Comparison of ENCODE assay signal across 24 mouse cellular contexts in genomic region chr1:177429067-177429466, GRCm38 (mm10).
"Had no signal": no experiment of that assay in that cellular context is flagged by ENCODE, and none has a peak within 500 bp of the region (broad histone marks: within the 10 kb centered on the region; RNA-seq: fewer than 3 reads in every experiment).

No protein-coding gene starts in this region.

- H3K9me3 ChIP-seq: limb, embryonic 12.5 days; limb, embryonic 15.5 days; megakaryocyte, embryonic 14.5 days; midbrain, embryonic 10.5 days; midbrain, embryonic 13.5 days; neural tube, embryonic 13.5 days; stomach, embryonic 15.5 days had no signal

- DNase-seq: kidney, adult 18-20 months; kidney, adult 9 months; kidney, postnatal 14 days; kidney, postnatal 4 days; left cerebral cortex, postnatal 4 days; liver, postnatal 0 days; lung, embryonic 14.5 days; lung, postnatal 36 days; retina, postnatal 1 day; right cerebral cortex, postnatal 25 days; spleen, adult 18-20 months; thymus, postnatal 25 days had no signal

- H3K27ac ChIP-seq: limb, embryonic 12.5 days; limb, embryonic 15.5 days; liver, embryonic 14.5 days; midbrain, embryonic 10.5 days; midbrain, embryonic 13.5 days; neural tube, embryonic 13.5 days; stomach, embryonic 15.5 days had no signal

- H3K36me3 ChIP-seq: limb, embryonic 12.5 days; limb, embryonic 15.5 days; midbrain, embryonic 10.5 days; midbrain, embryonic 13.5 days; neural tube, embryonic 13.5 days; stomach, embryonic 15.5 days had no signal

- H3K9ac ChIP-seq: limb, embryonic 12.5 days; limb, embryonic 15.5 days; liver, embryonic 14.5 days; liver, postnatal 0 days; lung, embryonic 14.5 days; midbrain, embryonic 13.5 days; neural tube, embryonic 13.5 days; stomach, embryonic 15.5 days had no signal

- ATAC-seq: liver, postnatal 0 days; lung, postnatal 0 days; midbrain, embryonic 13.5 days; midbrain, embryonic 16.5 days had no signal

- H3K27me3 ChIP-seq: limb, embryonic 12.5 days; limb, embryonic 15.5 days; midbrain, embryonic 13.5 days; neural tube, embryonic 13.5 days; stomach, embryonic 15.5 days had no signal

- H3K4me1 ChIP-seq: limb, embryonic 12.5 days; limb, embryonic 15.5 days; megakaryocyte, embryonic 14.5 days; midbrain, embryonic 10.5 days; midbrain, embryonic 13.5 days; stomach, embryonic 15.5 days had no signal

- H3K4me3 ChIP-seq: limb, embryonic 12.5 days; limb, embryonic 15.5 days; megakaryocyte, embryonic 14.5 days; midbrain, embryonic 10.5 days; midbrain, embryonic 13.5 days; myocyte; neural tube, embryonic 13.5 days; stomach, embryonic 15.5 days had no signal

- H3K4me2 ChIP-seq: limb, embryonic 12.5 days; limb, embryonic 15.5 days; liver, embryonic 11.5 days; lung, embryonic 14.5 days; midbrain, embryonic 13.5 days; neural tube, embryonic 13.5 days; stomach, embryonic 15.5 days had no signal
